Mouse (Mus musculus): ENCODE results near the gene Otud7a. TPM values are rescaled to one million over a fixed set of nuclear protein-coding genes. Genes with fewer than 3 reads are reported as not detected.

Otud7a gene
- polyA plus RNA-seq, 1 experiment from 2014 or later: 1.3 TPM

DNA sequence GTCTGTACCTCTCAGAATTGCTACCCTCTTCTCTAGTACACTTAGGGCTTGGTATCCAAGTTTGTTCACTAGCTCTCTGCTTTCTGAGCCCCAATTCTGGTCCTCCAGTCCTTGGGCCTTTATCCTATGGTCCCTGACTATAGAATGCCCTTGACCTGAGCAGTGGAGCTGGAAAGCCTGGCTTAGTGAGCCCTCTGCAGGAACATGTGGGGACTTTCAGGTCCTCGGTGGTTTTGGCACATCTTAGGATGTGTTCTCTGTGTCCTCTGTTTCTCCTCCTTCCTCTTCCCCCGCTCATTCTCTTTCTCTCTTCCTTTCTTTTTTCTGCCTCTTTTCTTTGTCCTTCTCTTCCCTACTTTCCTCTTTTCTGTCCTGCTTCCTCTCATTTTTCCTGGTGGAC is 145.8 kb downstream of the Otud7a start:
- DNase-seq (ENCODE audit: low spot score) (no peak), ATAC-seq (ENCODE audit: low FRiP score) (no peak)
- Histone ChIP-seq H3K27ac (ENCODE audit: low read depth, low read length) (no peak overlapping the region), H3K27me3 (ENCODE audit: control insufficient read depth, insufficient read depth, low read length) (no peaks in the 10 kb centered on the region), H3K4me2 (replicated peaks; ENCODE audit: low read depth, low read length) (no peak overlapping the region), H3K9me3 (ENCODE audit: control insufficient read depth, low read length) (no peaks in the 10 kb centered on the region), H3K4me1 (replicated peaks; ENCODE audit: control insufficient read depth, insufficient read depth, low read length) (no peaks in the 10 kb centered on the region), H3K9ac (ENCODE audit: low read depth, low read length) (no peak overlapping the region), H3K36me3 (ENCODE audit: control insufficient read depth, insufficient read depth, low read length) (no peaks in the 10 kb centered on the region), H3K4me3 (ENCODE audit: low read depth, low read length) (no peak overlapping the region)
- WGBS: 70% methylated on average over 2 of the region's 2 CpGs

- Histone ChIP-seq H3K27me3 (ENCODE audit: control insufficient read depth, insufficient read depth, low read length) (no peaks in the 10 kb centered on the region), H3K9ac (ENCODE audit: low read depth, low read length) (no peak overlapping the region), H3K27ac (ENCODE audit: low read depth, low read length) (no peak overlapping the region), H3K4me1 (replicated peaks; ENCODE audit: control insufficient read depth, insufficient read depth, low read length) (no peaks in the 10 kb centered on the region), H3K36me3 (ENCODE audit: control insufficient read depth, insufficient read depth, low read length) (no peaks in the 10 kb centered on the region), H3K9me3 (ENCODE audit: control insufficient read depth, low read length) (no peaks in the 10 kb centered on the region), H3K4me2 (replicated peaks; ENCODE audit: low read depth, low read length) (no peak overlapping the region), H3K4me3 (ENCODE audit: low read depth, low read length) (no peak overlapping the region)
- 81% methylated on average over 4 of the region's 4 CpGs for WGBS
- ATAC-seq (ENCODE audit: low FRiP score): no peak
- DNase-seq (ENCODE audit: low spot score): no peak
Observed at GRCm38 (mm10) chr7:63591322-63591721, 146.8 kb downstream of the Otud7a start.

- DNase-seq (ENCODE audit: low spot score) (no peak), ATAC-seq (ENCODE audit: low FRiP score) (no peak)
- no peaks in the 10 kb centered on the region for H3K36me3 ChIP-seq (ENCODE audit: control insufficient read depth, insufficient read depth, low read length)
- WGBS: 66% methylated on average over 3 of the region's 3 CpGs
- H3K4me1 ChIP-seq (replicated peaks; ENCODE audit: control insufficient read depth, insufficient read depth, low read length): no peaks in the 10 kb centered on the region
- H3K27ac ChIP-seq (ENCODE audit: low read depth, low read length): no peak overlapping the region
- no peak overlapping the region for H3K4me3 ChIP-seq (ENCODE audit: low read depth, low read length)
- H3K27me3 ChIP-seq (ENCODE audit: control insufficient read depth, insufficient read depth, low read length): no peaks in the 10 kb centered on the region
- H3K9ac ChIP-seq (ENCODE audit: low read depth, low read length): no peak overlapping the region
- H3K4me2 ChIP-seq (replicated peaks; ENCODE audit: low read depth, low read length): no peak overlapping the region
- no peaks in the 10 kb centered on the region for H3K9me3 ChIP-seq (ENCODE audit: control insufficient read depth, low read length)
Observed at GRCm38 (mm10) chr7:63592061-63592460, 147.5 kb downstream of the Otud7a start.

- Histone ChIP-seq H3K36me3 (ENCODE audit: control insufficient read depth, insufficient read depth, low read length) (no peaks in the 10 kb centered on the region), H3K27me3 (ENCODE audit: control insufficient read depth, insufficient read depth, low read length) (no peaks in the 10 kb centered on the region), H3K27ac (ENCODE audit: low read depth, low read length) (no peak overlapping the region), H3K4me1 (replicated peaks; ENCODE audit: control insufficient read depth, insufficient read depth, low read length) (no peaks in the 10 kb centered on the region), H3K9ac (ENCODE audit: low read depth, low read length) (no peak overlapping the region), H3K4me2 (replicated peaks; ENCODE audit: low read depth, low read length) (no peak overlapping the region), H3K4me3 (ENCODE audit: low read depth, low read length) (no peak overlapping the region), H3K9me3 (ENCODE audit: control insufficient read depth, low read length) (no peaks in the 10 kb centered on the region)
- 97% methylated on average over 1 of the region's 1 CpGs for WGBS
- no peak for ATAC-seq (ENCODE audit: low FRiP score)
- DNase-seq (ENCODE audit: low spot score): no peak
Observed at GRCm38 (mm10) chr7:63604827-63605226, 160.3 kb downstream of the Otud7a start.

- 87% methylated on average over 3 of the region's 3 CpGs for WGBS
- no peaks in the 10 kb centered on the region for H3K4me1 ChIP-seq (replicated peaks; ENCODE audit: control insufficient read depth, insufficient read depth, low read length)
- no peak for ATAC-seq (ENCODE audit: low FRiP score)
- H3K9ac ChIP-seq (ENCODE audit: low read depth, low read length): no peak overlapping the region
- DNase-seq (ENCODE audit: low spot score): no peak
- no peaks in the 10 kb centered on the region for H3K36me3 ChIP-seq (ENCODE audit: control insufficient read depth, insufficient read depth, low read length)
- no peak overlapping the region for H3K4me3 ChIP-seq (ENCODE audit: low read depth, low read length)
- H3K27ac ChIP-seq (ENCODE audit: low read depth, low read length): no peak overlapping the region
- no peaks in the 10 kb centered on the region for H3K9me3 ChIP-seq (ENCODE audit: control insufficient read depth, low read length)
- H3K4me2 ChIP-seq (replicated peaks; ENCODE audit: low read depth, low read length): no peak overlapping the region
- H3K27me3 ChIP-seq (ENCODE audit: control insufficient read depth, insufficient read depth, low read length): no peaks in the 10 kb centered on the region
Observed at GRCm38 (mm10) chr7:63617018-63617417, 172.5 kb downstream of the Otud7a start.

DNA sequence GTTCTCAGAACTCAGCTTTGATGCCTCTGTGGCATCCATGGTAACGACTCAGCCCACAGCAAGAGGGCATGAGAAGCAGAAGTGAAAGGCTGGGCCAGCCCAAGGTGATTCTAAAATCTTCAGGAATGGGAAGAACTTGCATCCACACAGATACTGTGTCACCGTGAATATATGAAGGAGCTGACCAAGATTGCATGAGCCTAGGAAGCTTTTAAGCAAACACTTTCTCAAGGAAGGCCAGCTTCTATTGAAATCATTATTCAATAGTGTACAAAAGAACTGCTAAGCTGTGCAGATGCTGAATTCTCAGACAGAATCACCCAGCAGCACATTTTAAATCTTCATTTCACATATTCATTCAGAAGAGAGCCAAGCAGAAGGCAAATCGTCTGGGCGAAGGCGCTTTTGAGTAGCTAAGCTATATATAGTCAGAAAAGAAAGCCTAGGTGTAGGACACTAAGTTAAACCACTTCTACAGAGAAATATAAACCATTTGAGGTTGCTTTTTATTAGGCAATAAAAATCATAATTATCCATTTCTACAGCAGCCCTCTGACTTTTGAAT is 176.3 kb downstream of the Otud7a start:
- H3K9ac ChIP-seq (ENCODE audit: low read depth, low read length): no peak overlapping the region
- no peak for DNase-seq (ENCODE audit: low spot score)
- no peak overlapping the region for H3K27ac ChIP-seq (ENCODE audit: low read depth, low read length)
- no peaks in the 10 kb centered on the region for H3K9me3 ChIP-seq (ENCODE audit: control insufficient read depth, low read length)
- H3K4me2 ChIP-seq (replicated peaks; ENCODE audit: low read depth, low read length): no peak overlapping the region
- no peaks in the 10 kb centered on the region for H3K36me3 ChIP-seq (ENCODE audit: control insufficient read depth, insufficient read depth, low read length)
- no peak overlapping the region for H3K4me3 ChIP-seq (ENCODE audit: low read depth, low read length)
- no peaks in the 10 kb centered on the region for H3K4me1 ChIP-seq (replicated peaks; ENCODE audit: control insufficient read depth, insufficient read depth, low read length)
- H3K27me3 ChIP-seq (ENCODE audit: control insufficient read depth, insufficient read depth, low read length): no peaks in the 10 kb centered on the region
- no peak for ATAC-seq (ENCODE audit: low FRiP score)
- 84% methylated on average over 5 of the region's 5 CpGs for WGBS

GRCm38 (mm10) chr7:63637651-63638050 is 193.1 kb downstream of the Otud7a start:
- H3K4me1 ChIP-seq (replicated peaks; ENCODE audit: control insufficient read depth, insufficient read depth, low read length): no peaks in the 10 kb centered on the region
- H3K9me3 ChIP-seq (ENCODE audit: control insufficient read depth, low read length): no peaks in the 10 kb centered on the region
- WGBS: 90% methylated on average over 3 of the region's 3 CpGs
- H3K4me3 ChIP-seq (ENCODE audit: low read depth, low read length): no peak overlapping the region
- no peak overlapping the region for H3K9ac ChIP-seq (ENCODE audit: low read depth, low read length)
- no peak overlapping the region for H3K27ac ChIP-seq (ENCODE audit: low read depth, low read length)
- H3K36me3 ChIP-seq (ENCODE audit: control insufficient read depth, insufficient read depth, low read length): no peaks in the 10 kb centered on the region
- DNase-seq (ENCODE audit: low spot score): no peak
- H3K27me3 ChIP-seq (ENCODE audit: control insufficient read depth, insufficient read depth, low read length): no peaks in the 10 kb centered on the region
- ATAC-seq (ENCODE audit: low FRiP score): no peak
- no peak overlapping the region for H3K4me2 ChIP-seq (replicated peaks; ENCODE audit: low read depth, low read length)

GRCm38 (mm10) chr7:63644002-63644401 is 199.5 kb downstream of the Otud7a start:
- WGBS: 81% methylated on average over 1 of the region's 1 CpGs
- no peak for ATAC-seq (ENCODE audit: low FRiP score)
- Histone ChIP-seq H3K9ac (ENCODE audit: low read depth, low read length) (no peak overlapping the region), H3K27ac (ENCODE audit: low read depth, low read length) (no peak overlapping the region), H3K36me3 (ENCODE audit: control insufficient read depth, insufficient read depth, low read length) (no peaks in the 10 kb centered on the region), H3K4me2 (replicated peaks; ENCODE audit: low read depth, low read length) (no peak overlapping the region), H3K4me3 (ENCODE audit: low read depth, low read length) (no peak overlapping the region), H3K4me1 (replicated peaks; ENCODE audit: control insufficient read depth, insufficient read depth, low read length) (no peaks in the 10 kb centered on the region), H3K9me3 (ENCODE audit: control insufficient read depth, low read length) (no peaks in the 10 kb centered on the region), H3K27me3 (ENCODE audit: control insufficient read depth, insufficient read depth, low read length) (no peaks in the 10 kb centered on the region)
- DNase-seq (ENCODE audit: low spot score): no peak

DNA sequence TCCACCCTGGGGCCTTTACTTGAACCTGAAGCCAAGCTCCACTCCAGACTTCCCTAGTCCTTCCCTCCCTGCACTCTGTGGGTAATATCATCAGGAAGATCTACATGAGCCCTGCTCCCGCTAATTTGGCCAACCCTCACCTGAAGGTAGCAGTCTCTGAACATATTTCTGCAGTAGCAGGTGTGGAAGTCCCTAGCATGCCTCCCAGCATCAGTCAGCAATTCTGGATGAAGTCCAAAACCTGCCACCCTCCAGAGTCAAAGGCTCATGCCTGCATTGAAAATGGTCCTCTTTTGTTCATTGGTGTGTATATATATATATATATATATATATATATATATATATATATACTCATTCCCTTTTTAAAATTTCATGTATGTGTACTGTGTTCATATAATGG is 202.6 kb downstream of the Otud7a start:
- ATAC-seq (ENCODE audit: low FRiP score) (no peak), DNase-seq (ENCODE audit: low spot score) (no peak)
- Histone ChIP-seq H3K27me3 (ENCODE audit: control insufficient read depth, insufficient read depth, low read length) (no peaks in the 10 kb centered on the region), H3K9me3 (ENCODE audit: control insufficient read depth, low read length) (no peaks in the 10 kb centered on the region), H3K4me3 (ENCODE audit: low read depth, low read length) (no peak overlapping the region), H3K4me1 (replicated peaks; ENCODE audit: control insufficient read depth, insufficient read depth, low read length) (no peaks in the 10 kb centered on the region), H3K9ac (ENCODE audit: low read depth, low read length) (no peak overlapping the region), H3K4me2 (replicated peaks; ENCODE audit: low read depth, low read length) (no peak overlapping the region), H3K27ac (ENCODE audit: low read depth, low read length) (no peak overlapping the region), H3K36me3 (ENCODE audit: control insufficient read depth, insufficient read depth, low read length) (no peaks in the 10 kb centered on the region)
- WGBS: 81% methylated on average over 1 of the region's 1 CpGs

All from hindbrain, embryonic 11.5 days (tissue).